Mouse (Mus musculus) embryonic fibroblast, embryonic 13.5 days (primary cell): ENCODE measurements at regions not wholly inside any gene's neighbourhood (a gene's known extent, or its start where the extent isn't known, plus 50 kb on each side); places are given as distances from the start of the nearest gene placed in this dataset.
A peak's percentile ranks its signal among the peaks of the same experiment; 100 is the strongest.

Source experiments
- CTCF ChIP-seq: IDR thresholded peaks from 2 replicates; pipeline ENCODE4 v1.5.1; 2011; ENCODE audit warnings: mild to moderate bottlenecking, control low read depth, low read length, moderate library complexity, borderline replicate concordance; ENCODE audit not compliant: insufficient read depth
- POLR2A ChIP-seq: IDR thresholded peaks from 2 replicates; pipeline ENCODE4 v1.6.1; 2011; ENCODE audit warnings: low read depth, mild to moderate bottlenecking, control low read depth, low read length, moderate library complexity

DNA sequence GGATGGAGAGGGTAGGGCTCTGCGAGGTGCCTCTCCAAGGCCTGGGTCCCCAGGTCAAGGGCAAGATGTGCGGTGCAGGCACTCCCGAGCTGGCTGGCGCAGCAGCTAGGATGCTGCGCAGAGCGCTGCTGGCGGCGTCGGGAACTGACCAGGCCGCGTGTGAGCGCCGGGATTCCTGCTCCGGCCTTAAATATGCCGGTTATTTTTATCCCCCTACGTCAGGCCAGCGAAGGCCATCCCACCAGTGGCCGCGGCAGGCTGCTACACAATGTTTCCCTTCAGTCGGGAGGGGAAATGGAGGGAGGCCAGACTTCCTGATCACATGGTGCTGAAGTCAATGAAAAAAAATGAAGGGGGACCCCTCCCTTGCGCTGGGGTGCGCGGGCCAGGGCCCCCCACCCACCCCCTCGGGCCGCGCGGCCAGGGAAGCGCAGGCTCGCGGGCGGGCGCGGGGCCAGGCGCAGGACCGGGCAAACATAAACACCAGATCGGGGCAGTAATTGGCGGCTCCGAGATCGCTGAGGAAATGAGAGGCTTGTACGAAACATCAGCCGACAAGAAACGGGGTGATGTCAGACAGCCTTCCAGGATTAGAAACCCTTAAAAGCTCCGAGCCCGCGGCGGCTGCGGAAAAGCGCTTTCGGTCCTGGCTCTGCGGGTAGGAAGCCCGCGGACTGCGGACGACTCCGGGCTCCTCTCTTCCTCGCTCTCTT, 118.9 kb upstream of the Klf4 start:
- TF ChIP-seq CTCF, result no peak
- peak; percentile 91 for TF ChIP-seq POLR2A
